Mouse (Mus musculus) erythroblast, embryonic 14.5 days (primary cell): ENCODE data around the gene Men1.

ENCODE experiments used
- GATA1 ChIP-seq: IDR thresholded peaks from 2 replicates; pipeline ENCODE4 v1.6.1; 2012; ENCODE audit warnings: low read length, inconsistent platforms, mixed read lengths
- TAL1 ChIP-seq: IDR thresholded peaks from 3 replicates; pipeline ENCODE4 v1.6.1; 2012; ENCODE audit warnings: low read length, inconsistent platforms, mixed read lengths

DNA sequence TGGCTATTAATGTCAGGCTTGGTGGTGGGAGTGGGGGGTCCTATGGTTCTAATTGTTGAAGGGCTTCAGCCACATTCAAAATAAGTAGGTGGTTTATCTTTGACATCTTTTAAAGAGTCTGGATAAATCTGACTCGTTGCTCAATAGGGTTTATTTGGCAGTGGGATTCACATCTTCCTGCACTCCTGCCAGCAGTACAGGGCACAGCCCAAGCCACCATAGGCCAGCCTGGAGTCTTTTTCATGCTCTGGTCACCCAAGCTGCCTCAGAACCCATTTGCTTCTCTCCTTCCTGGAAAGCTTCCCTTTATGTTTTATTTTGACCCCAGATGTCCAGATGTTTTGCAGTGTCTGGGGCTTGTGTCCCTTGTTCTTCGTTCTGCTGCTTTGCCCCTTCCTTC is 41.9 kb downstream of the Men1 start:
- TF ChIP-seq GATA1, result no peak
- TF ChIP-seq TAL1, result no peak
